ENCODE assay signal across 8 mouse cellular contexts in the genomic region with DNA sequence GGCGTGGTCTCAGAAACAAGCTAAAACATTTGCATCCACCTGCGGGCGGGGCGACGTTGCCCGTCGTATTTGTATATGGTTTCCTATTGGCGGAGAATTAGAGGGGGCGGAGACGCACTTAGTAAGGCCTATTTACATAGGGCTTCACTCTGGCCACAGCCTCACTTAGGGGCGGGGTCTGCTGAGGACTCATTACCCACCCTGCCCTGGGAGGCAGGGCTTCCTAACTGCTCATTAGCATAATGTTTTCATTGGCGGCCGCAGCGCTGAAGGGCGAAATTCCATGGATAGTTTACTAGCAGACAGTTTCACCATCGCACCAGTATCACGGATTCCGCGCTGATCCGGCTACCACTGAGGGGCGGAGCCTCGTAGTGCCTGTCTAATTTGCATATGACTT. TPM values are rescaled to one million over a fixed set of nuclear protein-coding genes. Genes with fewer than 3 reads are reported as not detected.
DNase-seq lines count a peak whose midpoint lies in the region; ATAC-seq and TF ChIP-seq lines count a peak whose summit lies in the region.

No protein-coding gene starts in this region.

- no peaks in the 10 kb centered on the region for H3K9me3 ChIP-seq in heart, embryonic 12.5 days (replicated peaks)
- no peaks in the 10 kb centered on the region for H3K9me3 ChIP-seq in kidney, postnatal 0 days (replicated peaks; ENCODE audit: low read length)
- no peaks in the 10 kb centered on the region for H3K9me3 ChIP-seq in liver, embryonic 11.5 days (ENCODE audit: control insufficient read depth, low read length)
- H3K9me3 ChIP-seq in stomach, embryonic 14.5 days (ENCODE audit: control insufficient read depth, low read depth, low read length), result no peaks in the 10 kb centered on the region

- peak overlapping the region; percentile 82 for H3K4me3 ChIP-seq in heart, embryonic 12.5 days
- peak overlapping the region; percentile 63 for H3K4me3 ChIP-seq in kidney, postnatal 0 days (replicated peaks; ENCODE audit: low read depth, low read length)
- peak overlapping the region; percentile 92 for H3K4me3 ChIP-seq in liver, embryonic 11.5 days (ENCODE audit: low read depth, low read length)
- H3K4me3 ChIP-seq in stomach, embryonic 14.5 days (ENCODE audit: low read depth, low read length), result peak overlapping the region; percentile 75

- TF ChIP-seq CTCF in kidney, postnatal 0 days (IDR thresholded peaks at IDR 0.05; ENCODE audit: low read depth), result no peak

- peak overlapping the region; percentile 97 for H3K9ac ChIP-seq in heart, embryonic 12.5 days
- H3K9ac ChIP-seq in kidney, postnatal 0 days (ENCODE audit: low read depth, low read length), result peak overlapping the region; percentile 90
- peak overlapping the region; percentile 92 for H3K9ac ChIP-seq in liver, embryonic 11.5 days (ENCODE audit: low read depth, low read length)
- peak overlapping the region; percentile 96 for H3K9ac ChIP-seq in stomach, embryonic 14.5 days (replicated peaks; ENCODE audit: low read depth, low read length)

- peaks cover 10% of the 10 kb centered on the region for H3K36me3 ChIP-seq in heart, embryonic 12.5 days
- 0 out of 2 replicates have a peak, but pooled peaks cover 2% of the 10 kb centered on the region for H3K36me3 ChIP-seq in kidney, postnatal 0 days (ENCODE audit: insufficient read depth, low read length)
- H3K36me3 ChIP-seq in liver, embryonic 11.5 days (ENCODE audit: control insufficient read depth, insufficient read depth, low read length), result peaks cover 6% of the 10 kb centered on the region; the same call in 1 of the 2 replicates
- H3K36me3 ChIP-seq in stomach, embryonic 14.5 days (ENCODE audit: control insufficient read depth, insufficient read depth, low read length), result no peaks in the 10 kb centered on the region

- H3K27me3 ChIP-seq in heart, embryonic 12.5 days (replicated peaks), result no peaks in the 10 kb centered on the region
- no peaks in the 10 kb centered on the region for H3K27me3 ChIP-seq in kidney, postnatal 0 days (ENCODE audit: insufficient read depth, low read length)
- H3K27me3 ChIP-seq in liver, embryonic 11.5 days (replicated peaks; ENCODE audit: control insufficient read depth, insufficient read depth, low read length), result peaks cover 7% of the 10 kb centered on the region
- no peaks in the 10 kb centered on the region for H3K27me3 ChIP-seq in stomach, embryonic 14.5 days (ENCODE audit: control insufficient read depth, insufficient read depth, low read length)

- peaks cover 69% of the 10 kb centered on the region for H3K4me1 ChIP-seq in heart, embryonic 12.5 days (replicated peaks)
- peaks cover 38% of the 10 kb centered on the region for H3K4me1 ChIP-seq in kidney, postnatal 0 days (replicated peaks; ENCODE audit: insufficient read depth, low read length)
- peaks cover 65% of the 10 kb centered on the region for H3K4me1 ChIP-seq in liver, embryonic 11.5 days (replicated peaks; ENCODE audit: control insufficient read depth, insufficient read depth, low read length)
- H3K4me1 ChIP-seq in stomach, embryonic 14.5 days (ENCODE audit: control insufficient read depth, insufficient read depth, low read length), result peaks cover 37% of the 10 kb centered on the region

- peak overlapping the region; percentile 90 for H3K4me2 ChIP-seq in heart, embryonic 12.5 days
- peak overlapping the region; percentile 87 for H3K4me2 ChIP-seq in kidney, postnatal 0 days (ENCODE audit: low read length)
- peak overlapping the region; percentile 93 for H3K4me2 ChIP-seq in liver, embryonic 11.5 days
- peak overlapping the region; percentile 74 for H3K4me2 ChIP-seq in stomach, embryonic 14.5 days (replicated peaks; ENCODE audit: low read depth, low read length)

- H3K27ac ChIP-seq in heart, embryonic 12.5 days (ENCODE audit: poor library complexity, severe bottlenecking), result peak overlapping the region; percentile 94
- H3K27ac ChIP-seq in kidney, postnatal 0 days, result peak overlapping the region; percentile 98
- peak overlapping the region; percentile 98 for H3K27ac ChIP-seq in liver, embryonic 11.5 days (ENCODE audit: low read depth, low read length)
- H3K27ac ChIP-seq in stomach, embryonic 14.5 days (ENCODE audit: low read length), result peak overlapping the region; percentile 98

- DNase-seq in CD4-positive helper T cell, adult 2 months (ENCODE audit: low read depth, low spot score), result peak; percentile 99
- peak; percentile 98 for DNase-seq in brain, embryonic 18.5 days (ENCODE audit: low read depth, low spot score)
- DNase-seq in kidney, postnatal 0 days (ENCODE audit: low spot score), result peak; percentile 100
- peak; percentile 92 for DNase-seq in liver, embryonic 11.5 days (ENCODE audit: low spot score)
- DNase-seq in naive thymus-derived CD4-positive, alpha-beta T cell, adult 2 months (ENCODE audit: low read depth), result peak; percentile 99

- peak; percentile 70 for ATAC-seq in erythroid progenitor cell, adult 5-6 weeks (replicated peaks; ENCODE audit: low FRiP score, poor library complexity, severe bottlenecking)
- ATAC-seq in heart, embryonic 12.5 days (ENCODE audit: insufficient number of reproducible peaks, low FRiP score), result peak; percentile 92
- peak; percentile 92 for ATAC-seq in kidney, postnatal 0 days (replicated peaks; ENCODE audit: low FRiP score, low read depth)
- ATAC-seq in liver, embryonic 11.5 days (replicated peaks; ENCODE audit: low FRiP score), result peak; percentile 89
- peak; percentile 90 for ATAC-seq in stomach, embryonic 14.5 days (ENCODE audit: insufficient number of reproducible peaks, insufficient read depth, low FRiP score, low read depth)

- under 1% methylated on average over 22 of the region's 22 CpGs for WGBS in heart, embryonic 12.5 days
- under 1% methylated on average over 22 of the region's 22 CpGs for WGBS in kidney, postnatal 0 days
- under 1% methylated on average over 22 of the region's 22 CpGs for WGBS in liver, embryonic 11.5 days
- under 1% methylated on average over 22 of the region's 22 CpGs for WGBS in stomach, embryonic 14.5 days

RNA-seq across cellular contexts. Expression of a gene that starts 0.7 kb away (rescaled TPM):
- total RNA-seq in erythroid progenitor cell, adult 5-6 weeks (2015; ENCODE audit: low replicate concordance), result 57.0 and 78.9 TPM in 2 replicates
- 49.2 and 51.1 TPM in 2 replicates for total RNA-seq in erythroid progenitor cell, adult 5-6 weeks (2017; ENCODE audit: low replicate concordance)
- polyA plus RNA-seq in heart, embryonic 12.5 days (2016; fragmentation: Nextera tagmentation; extraction: Ambion mirVana), result 20.8 and 20.9 TPM in 2 replicates
- 23.7 and 26.6 TPM in 2 replicates for polyA plus RNA-seq in kidney, postnatal 0 days (2015; fragmentation: Nextera tagmentation; extraction: Ambion mirVana)
- 14.9 and 20.2 TPM in 2 replicates for polyA plus RNA-seq in liver, embryonic 11.5 days (2014; fragmentation: Nextera tagmentation; extraction: Ambion mirVana)
- polyA plus RNA-seq in stomach, embryonic 14.5 days (2014; fragmentation: Nextera tagmentation; extraction: Ambion mirVana), result 15.6 and 16.7 TPM in 2 replicates

RNA-seq across cellular contexts. Expression of a gene that starts 3.5 kb away (rescaled TPM):
- 20.1 and 39.6 TPM in 2 replicates for total RNA-seq in erythroid progenitor cell, adult 5-6 weeks (2015; ENCODE audit: low replicate concordance)
- total RNA-seq in erythroid progenitor cell, adult 5-6 weeks (2017; ENCODE audit: low replicate concordance), result 18.2 and 26.3 TPM in 2 replicates
- polyA plus RNA-seq in heart, embryonic 12.5 days (2016; fragmentation: Nextera tagmentation; extraction: Ambion mirVana), result 302 and 307 TPM in 2 replicates
- polyA plus RNA-seq in kidney, postnatal 0 days (2015; fragmentation: Nextera tagmentation; extraction: Ambion mirVana), result 221 and 261 TPM in 2 replicates
- 115 and 124 TPM in 2 replicates for polyA plus RNA-seq in liver, embryonic 11.5 days (2014; fragmentation: Nextera tagmentation; extraction: Ambion mirVana)
- 397 and 424 TPM in 2 replicates for polyA plus RNA-seq in stomach, embryonic 14.5 days (2014; fragmentation: Nextera tagmentation; extraction: Ambion mirVana)

RNA-seq across cellular contexts. Expression of a gene that starts 11.4 kb away (rescaled TPM):
- 44.0 and 58.4 TPM in 2 replicates for total RNA-seq in erythroid progenitor cell, adult 5-6 weeks (2015; ENCODE audit: low replicate concordance)
- total RNA-seq in erythroid progenitor cell, adult 5-6 weeks (2017; ENCODE audit: low replicate concordance), result 58.6 and 71.8 TPM in 2 replicates
- polyA plus RNA-seq in heart, embryonic 12.5 days (2016; fragmentation: Nextera tagmentation; extraction: Ambion mirVana), result 4.5 and 5.1 TPM in 2 replicates
- 2.4 and 2.6 TPM in 2 replicates for polyA plus RNA-seq in kidney, postnatal 0 days (2015; fragmentation: Nextera tagmentation; extraction: Ambion mirVana)
- polyA plus RNA-seq in liver, embryonic 11.5 days (2014; fragmentation: Nextera tagmentation; extraction: Ambion mirVana), result 7.7 and 8.6 TPM in 2 replicates
- 3.2 and 3.6 TPM in 2 replicates for polyA plus RNA-seq in stomach, embryonic 14.5 days (2014; fragmentation: Nextera tagmentation; extraction: Ambion mirVana)

RNA-seq across cellular contexts. Expression of a gene that starts 14.4 kb away (rescaled TPM):
- not detected in 2 replicates for total RNA-seq in erythroid progenitor cell, adult 5-6 weeks (2015; ENCODE audit: low replicate concordance)
- not detected in 2 replicates for total RNA-seq in erythroid progenitor cell, adult 5-6 weeks (2017; ENCODE audit: low replicate concordance)
- 0.12 and 0.29 TPM in 2 replicates for polyA plus RNA-seq in heart, embryonic 12.5 days (2016; fragmentation: Nextera tagmentation; extraction: Ambion mirVana)
- polyA plus RNA-seq in kidney, postnatal 0 days (2015; fragmentation: Nextera tagmentation; extraction: Ambion mirVana), result 0.17 and 0.20 TPM in 2 replicates
- 0.10 and 0.14 TPM in 2 replicates for polyA plus RNA-seq in liver, embryonic 11.5 days (2014; fragmentation: Nextera tagmentation; extraction: Ambion mirVana)
- 0.32 and 0.36 TPM in 2 replicates for polyA plus RNA-seq in stomach, embryonic 14.5 days (2014; fragmentation: Nextera tagmentation; extraction: Ambion mirVana)

RNA-seq across cellular contexts. Expression of a gene that starts 24.9 kb away (rescaled TPM):
- total RNA-seq in erythroid progenitor cell, adult 5-6 weeks (2015; ENCODE audit: low replicate concordance), result 4.0 and 10.1 TPM in 2 replicates
- 0.98 and 4.6 TPM in 2 replicates for total RNA-seq in erythroid progenitor cell, adult 5-6 weeks (2017; ENCODE audit: low replicate concordance)
- polyA plus RNA-seq in heart, embryonic 12.5 days (2016; fragmentation: Nextera tagmentation; extraction: Ambion mirVana), result 78.8 and 89.6 TPM in 2 replicates
- 78.9 and 81.9 TPM in 2 replicates for polyA plus RNA-seq in kidney, postnatal 0 days (2015; fragmentation: Nextera tagmentation; extraction: Ambion mirVana)
- polyA plus RNA-seq in liver, embryonic 11.5 days (2014; fragmentation: Nextera tagmentation; extraction: Ambion mirVana), result 164 and 171 TPM in 2 replicates
- polyA plus RNA-seq in stomach, embryonic 14.5 days (2014; fragmentation: Nextera tagmentation; extraction: Ambion mirVana), result 97.2 and 107 TPM in 2 replicates

Comparison
In these comparisons a context has a peak if more than half of its experiments do, and no peak if none do; other contexts are left out.
1. Peak in every context shown above with its lines: DNase-seq, ATAC-seq, H3K4me3 ChIP-seq and H3K27ac ChIP-seq.